ENCODE assay signal across 10 mouse cellular contexts in the genomic region with DNA sequence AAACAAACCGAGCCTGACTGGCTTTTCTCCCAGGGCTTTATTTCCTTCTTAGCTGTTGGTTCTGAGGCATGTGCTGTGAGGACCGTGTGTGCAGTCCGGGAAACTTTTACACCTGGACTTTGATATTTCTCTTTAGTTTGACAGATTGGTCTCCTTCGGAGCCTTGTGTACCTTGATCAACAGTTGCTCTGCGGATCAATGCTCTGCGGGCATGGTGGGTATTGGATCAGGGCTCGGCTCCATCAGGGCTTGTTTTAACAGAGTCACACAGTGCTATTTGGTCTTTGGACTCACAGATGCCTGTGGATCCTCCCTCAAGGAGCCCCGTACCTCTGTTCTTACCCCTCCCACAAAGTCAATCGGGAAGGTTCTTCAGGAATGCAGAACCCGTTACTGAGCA. TPM values are rescaled to one million over a fixed set of nuclear protein-coding genes. Genes with fewer than 3 reads are reported as not detected.
A peak's percentile ranks its signal among the peaks of the same experiment; 100 is the strongest.
DNase-seq lines count a peak whose midpoint lies in the region; ATAC-seq and TF ChIP-seq lines count a peak whose summit lies in the region.
"Had no signal": no experiment of that assay in that cellular context is flagged by ENCODE, and none has a peak within 500 bp of the region (broad histone marks: within the 10 kb centered on the region; RNA-seq: fewer than 3 reads in every experiment).

No protein-coding gene starts in this region.

- intact Hi-C loops in left cerebral cortex, postnatal 14 days (cut with DNase I), result loop anchor here (2.0 kb wide), 2 partner anchors 35 to 151 kb away; a partner anchor contains a TSS

- TF ChIP-seq CTCF in layer of hippocampus, adult 2 months (conservative IDR thresholded peaks at IDR 0.05), result no peak

- H3K27ac ChIP-seq in layer of hippocampus, adult 2 months, result no peak overlapping the region; the same call in 1 of the 2 replicates
- H3K27ac ChIP-seq in hindbrain, embryonic 10.5 days, result peak overlapping the region; percentile 84
- no peak overlapping the region for H3K27ac ChIP-seq in limb, embryonic 11.5 days (replicated peaks; ENCODE audit: low read depth, low read length)
- H3K27ac ChIP-seq in neural tube, embryonic 15.5 days (replicated peaks), result 0 out of 2 replicates have a peak overlapping the region, but pooled peaks have one; percentile 2

- no peak for ATAC-seq in limb, embryonic 11.5 days (ENCODE audit: insufficient number of reproducible peaks, low FRiP score, low TSS enrichment, low read depth)
- no peak; the same call in 1 of the 2 replicates for ATAC-seq in neural tube, embryonic 15.5 days (ENCODE audit: low FRiP score)

- peak overlapping the region; percentile 57 for H3K4me3 ChIP-seq in layer of hippocampus, adult 2 months
- peak overlapping the region; percentile 49 for H3K4me3 ChIP-seq in hindbrain, embryonic 10.5 days
- H3K4me3 ChIP-seq in limb, embryonic 11.5 days (ENCODE audit: low read depth, low read length), result no peak overlapping the region
- H3K4me3 ChIP-seq in neural tube, embryonic 15.5 days (replicated peaks), result peak overlapping the region; percentile 40; the same call in 1 of the 2 replicates

- 65% methylated on average over 10 of the region's 10 CpGs for WGBS in hindbrain, embryonic 10.5 days
- 66% methylated on average over 10 of the region's 10 CpGs for WGBS in limb, embryonic 11.5 days
- 63% methylated on average over 10 of the region's 10 CpGs for WGBS in neural tube, embryonic 15.5 days

- no peaks in the 10 kb centered on the region for H3K9me3 ChIP-seq in hindbrain, embryonic 10.5 days
- H3K9me3 ChIP-seq in limb, embryonic 11.5 days (ENCODE audit: control insufficient read depth, low read length), result no peaks in the 10 kb centered on the region
- H3K9me3 ChIP-seq in neural tube, embryonic 15.5 days (replicated peaks), result no peaks in the 10 kb centered on the region

- no peaks in the 10 kb centered on the region for H3K27me3 ChIP-seq in hindbrain, embryonic 10.5 days (ENCODE audit: insufficient read depth, poor library complexity, severe bottlenecking)
- H3K27me3 ChIP-seq in limb, embryonic 11.5 days (ENCODE audit: control insufficient read depth, insufficient read depth, low read length), result no peaks in the 10 kb centered on the region
- H3K27me3 ChIP-seq in neural tube, embryonic 15.5 days (replicated peaks), result no peaks in the 10 kb centered on the region

- H3K36me3 ChIP-seq in hindbrain, embryonic 10.5 days, result no peaks in the 10 kb centered on the region
- no peaks in the 10 kb centered on the region for H3K36me3 ChIP-seq in limb, embryonic 11.5 days (ENCODE audit: control insufficient read depth, insufficient read depth, low read length)
- H3K36me3 ChIP-seq in neural tube, embryonic 15.5 days, result no peaks in the 10 kb centered on the region

- H3K4me2 ChIP-seq in limb, embryonic 11.5 days (ENCODE audit: low read depth, severe bottlenecking), result no peak overlapping the region
- peak overlapping the region; percentile 57 for H3K4me2 ChIP-seq in neural tube, embryonic 15.5 days

- H3K9ac ChIP-seq in limb, embryonic 11.5 days (ENCODE audit: low read length), result peak overlapping the region; percentile 12; the same call in 1 of the 2 replicates
- H3K9ac ChIP-seq in neural tube, embryonic 15.5 days (replicated peaks), result no peak overlapping the region

- no peak for DNase-seq in layer of hippocampus, adult 2 months (ENCODE audit: low spot score in 2 of 2)
- DNase-seq in layer of hippocampus, postnatal 36 days, result no peak
- no peak for DNase-seq in hindbrain, embryonic 10.5 days (ENCODE audit: low spot score)
- no peak for DNase-seq in limb, embryonic 11.5 days (ENCODE audit: low spot score)
- no peak for DNase-seq in adipocyte (ENCODE audit: low spot score)
- no peak for DNase-seq in left cerebral cortex, postnatal 14 days (ENCODE audit: low spot score in 2 of 2)
- no peak for DNase-seq in embryo, embryonic 10.5 days (ENCODE audit: low spot score)

- H3K4me1 ChIP-seq in hindbrain, embryonic 10.5 days (replicated peaks), result peaks cover 23% of the 10 kb centered on the region
- H3K4me1 ChIP-seq in limb, embryonic 11.5 days (ENCODE audit: control insufficient read depth, insufficient read depth, low read length), result no peaks in the 10 kb centered on the region
- peaks cover 8% of the 10 kb centered on the region for H3K4me1 ChIP-seq in neural tube, embryonic 15.5 days

RNA-seq across cellular contexts. Expression of a gene that starts 9.7 kb away (rescaled TPM):
- total RNA-seq in layer of hippocampus, adult 2 months (2021), result under 1 TPM; 0.15 to 0.39 TPM
- not detected for total RNA-seq in layer of hippocampus, postnatal 36 days (2021)
- polyA plus RNA-seq in hindbrain, embryonic 10.5 days (2016; fragmentation: Nextera tagmentation; extraction: Ambion mirVana), result 0.07 and 0.11 TPM in 2 replicates
- not detected in 2 replicates for polyA plus RNA-seq in limb, embryonic 11.5 days (2014; fragmentation: Nextera tagmentation; extraction: Ambion mirVana)
- 0.08 and 0.12 TPM in 2 replicates for polyA plus RNA-seq in neural tube, embryonic 15.5 days (2015; fragmentation: Nextera tagmentation; extraction: Ambion mirVana)
- under 1 TPM in 1 of 2 experiments, not detected in 1; 0.15 TPM for total RNA-seq in left cerebral cortex, postnatal 14 days (2021)
- total RNA-seq: MEL had no signal
- polyA plus RNA-seq: large intestine, adult 2 months had no signal

RNA-seq across cellular contexts. Expression of a gene that starts 57.5 kb away (rescaled TPM):
- 100 to 1,000 TPM; 100 to 102 TPM for total RNA-seq in layer of hippocampus, adult 2 months (2021)
- 100 to 1,000 TPM in 1 of 2 experiments, 10 to 100 TPM in 1; 93.1 to 101 TPM for total RNA-seq in layer of hippocampus, postnatal 36 days (2021)
- 78.5 and 97.0 TPM in 2 replicates for polyA plus RNA-seq in hindbrain, embryonic 10.5 days (2016; fragmentation: Nextera tagmentation; extraction: Ambion mirVana)
- polyA plus RNA-seq in limb, embryonic 11.5 days (2014; fragmentation: Nextera tagmentation; extraction: Ambion mirVana), result 84.5 and 91.9 TPM in 2 replicates
- 164 and 177 TPM in 2 replicates for polyA plus RNA-seq in neural tube, embryonic 15.5 days (2015; fragmentation: Nextera tagmentation; extraction: Ambion mirVana)
- 100 to 1,000 TPM; 127 TPM for total RNA-seq in left cerebral cortex, postnatal 14 days (2021)

Comparison
In these comparisons a context has a peak if more than half of its experiments do, and no peak if none do; other contexts are left out.
1. H3K27ac ChIP-seq: peak in hindbrain, embryonic 10.5 days (single experiment) and neural tube, embryonic 15.5 days (single experiment); none in layer of hippocampus, adult 2 months (single experiment) and limb, embryonic 11.5 days (single experiment).